Mouse (Mus musculus): ENCODE results near the gene Prss8. TPM values are rescaled to one million over a fixed set of nuclear protein-coding genes. Genes with fewer than 3 reads are reported as not detected.

Gene Prss8
- polyA plus RNA-seq, 1 experiment from 2014 or later = 0.17 TPM

GRCm38 (mm10) chr7:127922451-127923275, 7.2 kb downstream of the Prss8 start:
- peaks cover 67% of the 10 kb centered on the region for H3K36me3 ChIP-seq (ENCODE audit: control insufficient read depth, insufficient read depth, low read length)
- no peak overlapping the region for H3K9ac ChIP-seq (ENCODE audit: low read length)
- no peak overlapping the region for H3K4me2 ChIP-seq (ENCODE audit: low read length)
- no peaks in the 10 kb centered on the region for H3K4me1 ChIP-seq (ENCODE audit: control insufficient read depth, insufficient read depth, low read length)
- H3K9me3 ChIP-seq (replicated peaks; ENCODE audit: control insufficient read depth, low read length) = no peaks in the 10 kb centered on the region
- H3K27me3 ChIP-seq (replicated peaks; ENCODE audit: control insufficient read depth, insufficient read depth, low read length) = no peaks in the 10 kb centered on the region
- DNase-seq (ENCODE audit: low spot score) (no peak), ATAC-seq (no peak)
- H3K4me3 ChIP-seq (ENCODE audit: low read depth, low read length) = no peak overlapping the region
- H3K27ac ChIP-seq (ENCODE audit: low read depth, low read length) = no peak overlapping the region
- WGBS = 85% methylated on average over 6 of the region's 6 CpGs

- Histone ChIP-seq H3K4me3 (ENCODE audit: low read depth, low read length) (no peak overlapping the region), H3K9ac (ENCODE audit: low read length) (no peak overlapping the region), H3K27ac (ENCODE audit: low read depth, low read length) (no peak overlapping the region), H3K9me3 (replicated peaks; ENCODE audit: control insufficient read depth, low read length) (no peaks in the 10 kb centered on the region), H3K4me1 (ENCODE audit: control insufficient read depth, insufficient read depth, low read length) (no peaks in the 10 kb centered on the region), H3K36me3 (ENCODE audit: control insufficient read depth, insufficient read depth, low read length) (peaks cover 74% of the 10 kb centered on the region), H3K4me2 (ENCODE audit: low read length) (no peak overlapping the region), H3K27me3 (replicated peaks; ENCODE audit: control insufficient read depth, insufficient read depth, low read length) (no peaks in the 10 kb centered on the region)
- DNase-seq (ENCODE audit: low spot score) (no peak), ATAC-seq (no peak)
- 61% methylated on average over 8 of the region's 8 CpGs for WGBS
These were observed 8.4 kb downstream of the Prss8 start for GRCm38 (mm10) chr7:127921516-127921915.

GRCm38 (mm10) chr7:127919290-127919689, 10.6 kb downstream of the Prss8 start:
- no peaks in the 10 kb centered on the region for H3K4me1 ChIP-seq (ENCODE audit: control insufficient read depth, insufficient read depth, low read length)
- WGBS = 77% methylated on average over 7 of the region's 7 CpGs
- ATAC-seq = no peak

GRCm38 (mm10) chr7:127918203-127918602, 11.7 kb downstream of the Prss8 start:
- Histone ChIP-seq H3K9ac (ENCODE audit: low read length) (no peak overlapping the region), H3K4me2 (ENCODE audit: low read length) (no peak overlapping the region), H3K27me3 (replicated peaks; ENCODE audit: control insufficient read depth, insufficient read depth, low read length) (no peaks in the 10 kb centered on the region), H3K9me3 (replicated peaks; ENCODE audit: control insufficient read depth, low read length) (no peaks in the 10 kb centered on the region), H3K36me3 (ENCODE audit: control insufficient read depth, insufficient read depth, low read length) (peaks cover 58% of the 10 kb centered on the region), H3K4me3 (ENCODE audit: low read depth, low read length) (no peak overlapping the region), H3K27ac (ENCODE audit: low read depth, low read length) (no peak overlapping the region), H3K4me1 (ENCODE audit: control insufficient read depth, insufficient read depth, low read length) (peaks cover under 1% of the 10 kb centered on the region; the same call in 1 of the 2 replicates)
- DNase-seq (ENCODE audit: low spot score) (peak; percentile 29), ATAC-seq (no peak)
- 57% methylated on average over 3 of the region's 3 CpGs for WGBS

More at GRCm38 (mm10) chr7:127919290-127919689, 10.6 kb downstream of the Prss8 start:
- Histone ChIP-seq H3K4me2 (ENCODE audit: low read length) (no peak overlapping the region), H3K27ac (ENCODE audit: low read depth, low read length) (no peak overlapping the region), H3K27me3 (replicated peaks; ENCODE audit: control insufficient read depth, insufficient read depth, low read length) (no peaks in the 10 kb centered on the region), H3K9ac (ENCODE audit: low read length) (no peak overlapping the region), H3K9me3 (replicated peaks; ENCODE audit: control insufficient read depth, low read length) (no peaks in the 10 kb centered on the region), H3K36me3 (ENCODE audit: control insufficient read depth, insufficient read depth, low read length) (peaks cover 68% of the 10 kb centered on the region), H3K4me3 (ENCODE audit: low read depth, low read length) (no peak overlapping the region)
- DNase-seq (ENCODE audit: low spot score) = no peak

- 92% methylated on average over 12 of the region's 12 CpGs for WGBS
- no peak overlapping the region for H3K4me3 ChIP-seq (ENCODE audit: low read depth, low read length)
- no peak overlapping the region for H3K9ac ChIP-seq (ENCODE audit: low read length)
- peaks cover 38% of the 10 kb centered on the region for H3K36me3 ChIP-seq (ENCODE audit: control insufficient read depth, insufficient read depth, low read length)
- no peaks in the 10 kb centered on the region for H3K9me3 ChIP-seq (replicated peaks; ENCODE audit: control insufficient read depth, low read length)
- no peak overlapping the region for H3K4me2 ChIP-seq (ENCODE audit: low read length)
- ATAC-seq (no peak), DNase-seq (ENCODE audit: low spot score) (no peak)
- H3K27ac ChIP-seq (ENCODE audit: low read depth, low read length) = no peak overlapping the region
- H3K27me3 ChIP-seq (replicated peaks; ENCODE audit: control insufficient read depth, insufficient read depth, low read length) = no peaks in the 10 kb centered on the region
- peaks cover 4% of the 10 kb centered on the region; the same call in 1 of the 2 replicates for H3K4me1 ChIP-seq (ENCODE audit: control insufficient read depth, insufficient read depth, low read length)
These were observed 14.6 kb downstream of the Prss8 start for GRCm38 (mm10) chr7:127915293-127915692.

GRCm38 (mm10) chr7:127912938-127913337, 17.0 kb downstream of the Prss8 start:
- 31% methylated on average over 4 of the region's 4 CpGs for WGBS
- peak overlapping the region; percentile 90 for H3K4me3 ChIP-seq (ENCODE audit: low read depth, low read length)
- no peaks in the 10 kb centered on the region for H3K27me3 ChIP-seq (replicated peaks; ENCODE audit: control insufficient read depth, insufficient read depth, low read length)
- H3K27ac ChIP-seq (ENCODE audit: low read depth, low read length) = no peak overlapping the region
- peaks cover 4% of the 10 kb centered on the region; the same call in 1 of the 2 replicates for H3K4me1 ChIP-seq (ENCODE audit: control insufficient read depth, insufficient read depth, low read length)
- no peak for ATAC-seq
- no peak for DNase-seq (ENCODE audit: low spot score)
- peak overlapping the region; percentile 76 for H3K9ac ChIP-seq (ENCODE audit: low read length)
- H3K36me3 ChIP-seq (ENCODE audit: control insufficient read depth, insufficient read depth, low read length) = peaks cover 45% of the 10 kb centered on the region
- H3K9me3 ChIP-seq (replicated peaks; ENCODE audit: control insufficient read depth, low read length) = no peaks in the 10 kb centered on the region
- peak overlapping the region; percentile 58 for H3K4me2 ChIP-seq (ENCODE audit: low read length)

GRCm38 (mm10) chr7:127912190-127912871, 17.6 kb downstream of the Prss8 start, which contains the start of gene Kat8:
Gene Kat8, plus strand, starts transcription at chr7:127912516.
- DNase-seq (ENCODE audit: low spot score) (peak; percentile 97), ATAC-seq (peak; percentile 97)
- H3K4me1 ChIP-seq (ENCODE audit: control insufficient read depth, insufficient read depth, low read length) = peaks cover 4% of the 10 kb centered on the region; the same call in 1 of the 2 replicates
- peak within 1 kb of the TSS; percentile 76 for H3K9ac ChIP-seq (ENCODE audit: low read length)
- H3K27me3 ChIP-seq (replicated peaks; ENCODE audit: control insufficient read depth, insufficient read depth, low read length) = no peaks in the 10 kb centered on the region
- H3K9me3 ChIP-seq (replicated peaks; ENCODE audit: control insufficient read depth, low read length) = no peaks in the 10 kb centered on the region
- peak within 1 kb of the TSS; percentile 61; the same call in 1 of the 2 replicates for H3K27ac ChIP-seq (ENCODE audit: low read depth, low read length)
- WGBS = under 1% methylated on average over 40 of the region's 40 CpGs
- peaks cover 45% of the 10 kb centered on the region for H3K36me3 ChIP-seq (ENCODE audit: control insufficient read depth, insufficient read depth, low read length)
- peak within 1 kb of the TSS; percentile 58 for H3K4me2 ChIP-seq (ENCODE audit: low read length)
- H3K4me3 ChIP-seq (ENCODE audit: low read depth, low read length) = peak within 1 kb of the TSS; percentile 90

GRCm38 (mm10) chr7:127908656-127909055, 21.2 kb downstream of the Prss8 start:
- Histone ChIP-seq H3K4me1 (ENCODE audit: control insufficient read depth, insufficient read depth, low read length) (peaks cover 15% of the 10 kb centered on the region), H3K36me3 (ENCODE audit: control insufficient read depth, insufficient read depth, low read length) (peaks cover 47% of the 10 kb centered on the region), H3K4me2 (ENCODE audit: low read length) (no peak overlapping the region), H3K9ac (ENCODE audit: low read length) (no peak overlapping the region), H3K27me3 (replicated peaks; ENCODE audit: control insufficient read depth, insufficient read depth, low read length) (no peaks in the 10 kb centered on the region), H3K27ac (ENCODE audit: low read depth, low read length) (no peak overlapping the region), H3K4me3 (ENCODE audit: low read depth, low read length) (no peak overlapping the region), H3K9me3 (replicated peaks; ENCODE audit: control insufficient read depth, low read length) (no peaks in the 10 kb centered on the region)
- WGBS = 90% methylated on average over 4 of the region's 4 CpGs
- ATAC-seq (no peak), DNase-seq (ENCODE audit: low spot score) (no peak)
